Mouse (Mus musculus) bone marrow macrophage, adult 2 months (primary cell): ENCODE data around the gene Ppp1r21.

ENCODE experiments used
- CTCF ChIP-seq: IDR thresholded peaks from 2 replicates; pipeline ENCODE4 v1.5.1; 2012; ENCODE audit warnings: low read depth, mild to moderate bottlenecking, low read length, moderate library complexity
- POLR2A ChIP-seq: IDR thresholded peaks from 2 replicates; pipeline ENCODE4 v1.6.1; 2012; ENCODE audit warnings: mild to moderate bottlenecking, low read depth, low read length, borderline replicate concordance

DNA sequence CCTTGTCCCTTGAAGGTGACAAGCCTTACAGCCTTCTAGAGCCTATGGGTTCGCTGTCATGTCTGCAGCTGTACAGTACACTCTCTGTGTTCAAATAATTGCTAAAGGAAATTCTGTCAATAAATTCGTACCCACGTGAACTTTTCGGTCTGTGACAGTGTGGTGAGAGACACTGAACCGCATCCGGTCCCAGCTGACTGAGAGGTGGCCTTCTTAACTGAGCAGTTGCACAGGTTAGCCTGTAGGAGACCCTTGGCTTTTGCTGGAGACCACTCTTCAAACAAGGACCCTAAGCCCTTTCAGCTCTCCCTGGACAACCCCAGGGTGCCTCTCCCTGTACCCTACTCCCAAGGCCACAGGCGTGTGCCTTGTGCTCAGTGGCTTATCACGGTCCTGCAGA is 58.3 kb downstream of the Ppp1r21 start:
- TF ChIP-seq POLR2A (no peak), CTCF (no peak)
